Mouse (Mus musculus): ENCODE results near the gene Atg16l1. TPM values are rescaled to one million over a fixed set of nuclear protein-coding genes. Genes with fewer than 3 reads are reported as not detected.

Gene Atg16l1
- polyA plus RNA-seq, 2 experiments, result 10.9 to 13.4 TPM

GRCm38 (mm10) chr1:87740584-87741290 lies 14.9 kb upstream of the Atg16l1 start:
- Histone ChIP-seq H3K27ac (no peak overlapping the region), H3K27me3 (ENCODE audit: control insufficient read depth, insufficient read depth, low read length) (no peaks in the 10 kb centered on the region), H3K9ac (replicated peaks) (no peak overlapping the region), H3K4me2 (ENCODE audit: low read depth) (no peak overlapping the region), H3K4me3 (ENCODE audit: insufficient read depth in 1 of 2, low read depth in 2 of 2, low read length in 2 of 2) (no peak overlapping the region), H3K9me3 (ENCODE audit: control insufficient read depth, low read length) (no peaks in the 10 kb centered on the region), H3K4me1 (replicated peaks; ENCODE audit: control insufficient read depth in 2 of 2, insufficient read depth in 2 of 2, low read length in 1 of 2) (no peaks in the 10 kb centered on the region), H3K36me3 (replicated peaks; ENCODE audit: control insufficient read depth, insufficient read depth, low read depth) (no peaks in the 10 kb centered on the region)
- DNase-seq (ENCODE audit: low read depth in 3 of 3, low spot score in 3 of 3), result no peak
- 52% methylated on average over 6 of the region's 6 CpGs for WGBS (ENCODE audit: insufficient replicate concordance)
- ATAC-seq (ENCODE audit: insufficient read depth), result no peak
- no peak for TF ChIP-seq CTCF (IDR thresholded peaks at IDR 0.05; ENCODE audit: low read depth)
- TF ChIP-seq EP300 (IDR thresholded peaks at IDR 0.05; ENCODE audit: low read depth), result no peak

GRCm38 (mm10) chr1:87749360-87749973 lies 6.2 kb upstream of the Atg16l1 start:
- Histone ChIP-seq H3K4me3 (ENCODE audit: insufficient read depth in 1 of 2, low read depth in 2 of 2, low read length in 2 of 2) (no peak overlapping the region), H3K27me3 (ENCODE audit: control insufficient read depth, insufficient read depth, low read length) (no peaks in the 10 kb centered on the region), H3K4me2 (ENCODE audit: low read depth) (no peak overlapping the region), H3K9me3 (ENCODE audit: control insufficient read depth, low read length) (no peaks in the 10 kb centered on the region), H3K36me3 (replicated peaks; ENCODE audit: control insufficient read depth, insufficient read depth, low read depth) (no peaks in the 10 kb centered on the region), H3K4me1 (replicated peaks; ENCODE audit: control insufficient read depth in 2 of 2, insufficient read depth in 2 of 2, low read length in 1 of 2) (no peaks in the 10 kb centered on the region), H3K27ac (no peak overlapping the region), H3K9ac (replicated peaks) (no peak overlapping the region)
- DNase-seq (ENCODE audit: low read depth in 3 of 3, low spot score in 3 of 3) (no peak), ATAC-seq (ENCODE audit: insufficient read depth) (no peak)
- TF ChIP-seq CTCF (IDR thresholded peaks at IDR 0.05; ENCODE audit: low read depth) (no peak), EP300 (IDR thresholded peaks at IDR 0.05; ENCODE audit: low read depth) (no peak)

DNA sequence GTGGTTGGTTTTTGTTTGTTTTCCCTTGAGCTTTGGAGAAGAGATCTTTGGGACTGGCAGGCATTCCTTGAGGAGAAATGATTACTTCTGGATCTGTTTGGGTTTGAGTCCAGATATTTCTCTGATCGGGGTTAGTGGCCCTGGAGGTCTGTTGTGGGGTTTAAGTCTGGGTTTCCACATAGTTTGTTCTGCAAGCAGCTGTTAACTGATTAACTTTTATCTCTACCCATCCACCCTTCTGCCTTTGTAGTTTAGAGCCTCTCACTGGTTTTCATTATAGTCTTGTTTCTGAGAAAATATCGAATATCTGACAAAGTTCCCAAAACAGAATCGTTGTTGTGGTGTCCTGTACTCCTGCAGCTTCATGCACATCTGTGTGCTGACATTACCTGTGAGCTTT lies 8.2 kb downstream of the Atg16l1 start:
- TF ChIP-seq EP300 (IDR thresholded peaks at IDR 0.05; ENCODE audit: low read depth) (peak; percentile 62), CTCF (IDR thresholded peaks at IDR 0.05; ENCODE audit: low read depth) (no peak)
- peaks cover 9 to 15% of the 10 kb centered on the region in 2 experiments for H3K4me1 ChIP-seq (replicated peaks; ENCODE audit: control insufficient read depth in 2 of 2, insufficient read depth in 2 of 2, low read length in 1 of 2)
- H3K36me3 ChIP-seq (replicated peaks; ENCODE audit: control insufficient read depth, insufficient read depth, low read depth), result peaks cover 73% of the 10 kb centered on the region
- H3K4me3 ChIP-seq (ENCODE audit: insufficient read depth in 1 of 2, low read depth in 2 of 2, low read length in 2 of 2), result no peak overlapping the region
- DNase-seq (ENCODE audit: low read depth in 3 of 3, low spot score in 3 of 3) (peak in 1 of 3 experiments; percentile 17), ATAC-seq (ENCODE audit: insufficient read depth) (peak; percentile 67; the same call in 1 of the 2 replicates)
- H3K27ac ChIP-seq, result 0 out of 2 replicates have a peak overlapping the region, but pooled peaks have one; percentile 37
- no peaks in the 10 kb centered on the region for H3K9me3 ChIP-seq (ENCODE audit: control insufficient read depth, low read length)
- 10% methylated on average over 3 of the region's 3 CpGs for WGBS (ENCODE audit: insufficient replicate concordance)
- no peaks in the 10 kb centered on the region for H3K27me3 ChIP-seq (ENCODE audit: control insufficient read depth, insufficient read depth, low read length)
- no peak overlapping the region for H3K9ac ChIP-seq (replicated peaks)
- H3K4me2 ChIP-seq (ENCODE audit: low read depth), result peak overlapping the region; percentile 13

GRCm38 (mm10) chr1:87765741-87766140 lies 10.1 kb downstream of the Atg16l1 start:
- Histone ChIP-seq H3K4me1 (replicated peaks; ENCODE audit: control insufficient read depth in 2 of 2, insufficient read depth in 2 of 2, low read length in 1 of 2) (peaks cover 9 to 19% of the 10 kb centered on the region in 2 experiments), H3K36me3 (replicated peaks; ENCODE audit: control insufficient read depth, insufficient read depth, low read depth) (peaks cover 77% of the 10 kb centered on the region), H3K4me3 (ENCODE audit: insufficient read depth in 1 of 2, low read depth in 2 of 2, low read length in 2 of 2) (no peak overlapping the region), H3K27me3 (ENCODE audit: control insufficient read depth, insufficient read depth, low read length) (no peaks in the 10 kb centered on the region), H3K9ac (replicated peaks) (no peak overlapping the region), H3K27ac (no peak overlapping the region), H3K4me2 (ENCODE audit: low read depth) (no peak overlapping the region), H3K9me3 (ENCODE audit: control insufficient read depth, low read length) (no peaks in the 10 kb centered on the region)
- TF ChIP-seq CTCF (IDR thresholded peaks at IDR 0.05; ENCODE audit: low read depth) (no peak), EP300 (IDR thresholded peaks at IDR 0.05; ENCODE audit: low read depth) (no peak)
- no peak for ATAC-seq (ENCODE audit: insufficient read depth)
- no peak for DNase-seq (ENCODE audit: low read depth in 3 of 3, low spot score in 3 of 3)
- WGBS (ENCODE audit: insufficient replicate concordance), result 54% methylated on average over 2 of the region's 2 CpGs

DNA sequence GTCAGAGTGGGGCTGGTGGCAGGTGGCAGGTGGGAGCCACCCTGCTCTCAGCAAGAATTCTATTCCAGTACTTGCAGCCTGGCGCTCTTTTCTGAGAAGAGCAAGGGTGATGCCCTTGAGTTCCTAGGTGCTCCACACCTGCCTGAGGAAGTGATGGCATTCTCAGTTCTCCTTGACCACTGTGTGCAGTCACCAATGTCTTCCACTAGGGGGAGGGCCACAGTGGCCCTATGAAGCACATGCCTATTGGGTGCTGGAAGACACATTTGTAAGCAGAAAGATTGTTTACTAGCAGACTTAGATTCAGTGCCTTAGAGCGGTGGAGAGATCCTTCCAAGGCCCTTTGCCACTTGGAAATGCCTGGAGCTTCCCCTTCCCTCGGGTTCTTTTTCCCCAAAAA lies 10.6 kb downstream of the Atg16l1 start:
- H3K9me3 ChIP-seq (ENCODE audit: control insufficient read depth, low read length), result no peaks in the 10 kb centered on the region
- WGBS (ENCODE audit: insufficient replicate concordance), result 75% methylated on average over 3 of the region's 3 CpGs
- H3K9ac ChIP-seq (replicated peaks), result no peak overlapping the region
- H3K4me2 ChIP-seq (ENCODE audit: low read depth), result no peak overlapping the region
- TF ChIP-seq CTCF (IDR thresholded peaks at IDR 0.05; ENCODE audit: low read depth), result peak; percentile 89
- TF ChIP-seq EP300 (IDR thresholded peaks at IDR 0.05; ENCODE audit: low read depth), result no peak
- no peaks in the 10 kb centered on the region for H3K27me3 ChIP-seq (ENCODE audit: control insufficient read depth, insufficient read depth, low read length)
- no peak overlapping the region for H3K4me3 ChIP-seq (ENCODE audit: insufficient read depth in 1 of 2, low read depth in 2 of 2, low read length in 2 of 2)
- peaks cover 78% of the 10 kb centered on the region for H3K36me3 ChIP-seq (replicated peaks; ENCODE audit: control insufficient read depth, insufficient read depth, low read depth)
- DNase-seq (ENCODE audit: low read depth in 3 of 3, low spot score in 3 of 3) (no peak), ATAC-seq (ENCODE audit: insufficient read depth) (no peak)
- H3K27ac ChIP-seq, result no peak overlapping the region
- H3K4me1 ChIP-seq (replicated peaks; ENCODE audit: control insufficient read depth in 2 of 2, insufficient read depth in 2 of 2, low read length in 1 of 2), result peaks cover 9 to 22% of the 10 kb centered on the region in 2 experiments
